Mouse (Mus musculus) midbrain, embryonic 14.5 days (tissue): ENCODE data around the gene Crtap. TPM values are rescaled to one million over a fixed set of nuclear protein-coding genes. Genes with fewer than 3 reads are reported as not detected.

Experiments
- ATAC-seq: fragments of 200-750 bp; cut with Nextera tagmentation; 2 replicates; pipeline ENCODE4 v1.8.0; 2017; ENCODE audit warnings: moderate number of reproducible peaks, moderate library complexity; ENCODE audit not compliant: low FRiP score, low TSS enrichment
- DNase-seq: peaks from one replicate; pipeline ENCODE4 v3.0.0-alpha.2; 2015
- H3K27ac ChIP-seq: fragments of 300-500 bp; sonication (generic); replicated peaks from 2 replicates; pipeline ENCODE4 v1.5.1; 2014; ENCODE audit warnings: mild to moderate bottlenecking, low read depth, low read length, moderate library complexity
- H3K27me3 ChIP-seq: fragments of 300-500 bp; sonication (generic); 2 replicates; pipeline ENCODE4 v1.6.1; 2014; ENCODE audit warnings: low read length, control low read depth, mixed read lengths; ENCODE audit not compliant: control insufficient read depth, insufficient read depth
- H3K36me3 ChIP-seq: fragments of 300-500 bp; sonication (generic); 2 replicates; pipeline ENCODE4 v1.6.1; 2014; ENCODE audit warnings: low read length, control low read depth; ENCODE audit not compliant: control insufficient read depth, insufficient read depth
- H3K4me1 ChIP-seq: fragments of 300-500 bp; sonication (generic); 2 replicates; pipeline ENCODE4 v1.6.1; 2014; ENCODE audit warnings: mild to moderate bottlenecking, antibody characterized with exemption, low read length, control low read depth; ENCODE audit not compliant: control insufficient read depth, insufficient read depth
- H3K4me2 ChIP-seq: fragments of 300-500 bp; sonication (generic); 2 replicates; pipeline ENCODE4 v1.6.1; 2014; ENCODE audit warnings: mild to moderate bottlenecking, low read length, moderate library complexity
- H3K4me3 ChIP-seq: fragments of 300-500 bp; sonication (generic); replicated peaks from 2 replicates; pipeline ENCODE4 v1.5.1; 2014; ENCODE audit warnings: low read depth, low read length
- H3K9ac ChIP-seq: fragments of 300-500 bp; sonication (generic); replicated peaks from 2 replicates; pipeline ENCODE4 v1.6.1; 2014; ENCODE audit warnings: mild to moderate bottlenecking, low read length, moderate library complexity
- H3K9me3 ChIP-seq: fragments of 300-500 bp; sonication (generic); 2 replicates; pipeline ENCODE4 v1.6.1; 2016; ENCODE audit warnings: low read length, control low read depth, mixed read lengths; ENCODE audit not compliant: control insufficient read depth
- WGBS: fragments of 180-500 bp; shearing (Covaris S2); extraction: QIAGEN DNeasy Blood & Tissue Kit; methylation state at CpG from one replicate; pipeline ENCODE4 v1.1.7; 2014; 5-methylcytosine and 5-hydroxymethylcytosine counted together
- polyA plus RNA-seq: library from polyadenylated mRNA; unstranded; fragments of >200 nt; fragmentation: Nextera tagmentation; extraction: Ambion mirVana; gene quantifications from 2 replicates; pipeline ENCODE4 v1.2.1, GENCODE M21; 2014

Crtap gene
- 10.7 and 23.8 TPM in 2 replicates for polyA plus RNA-seq

DNA sequence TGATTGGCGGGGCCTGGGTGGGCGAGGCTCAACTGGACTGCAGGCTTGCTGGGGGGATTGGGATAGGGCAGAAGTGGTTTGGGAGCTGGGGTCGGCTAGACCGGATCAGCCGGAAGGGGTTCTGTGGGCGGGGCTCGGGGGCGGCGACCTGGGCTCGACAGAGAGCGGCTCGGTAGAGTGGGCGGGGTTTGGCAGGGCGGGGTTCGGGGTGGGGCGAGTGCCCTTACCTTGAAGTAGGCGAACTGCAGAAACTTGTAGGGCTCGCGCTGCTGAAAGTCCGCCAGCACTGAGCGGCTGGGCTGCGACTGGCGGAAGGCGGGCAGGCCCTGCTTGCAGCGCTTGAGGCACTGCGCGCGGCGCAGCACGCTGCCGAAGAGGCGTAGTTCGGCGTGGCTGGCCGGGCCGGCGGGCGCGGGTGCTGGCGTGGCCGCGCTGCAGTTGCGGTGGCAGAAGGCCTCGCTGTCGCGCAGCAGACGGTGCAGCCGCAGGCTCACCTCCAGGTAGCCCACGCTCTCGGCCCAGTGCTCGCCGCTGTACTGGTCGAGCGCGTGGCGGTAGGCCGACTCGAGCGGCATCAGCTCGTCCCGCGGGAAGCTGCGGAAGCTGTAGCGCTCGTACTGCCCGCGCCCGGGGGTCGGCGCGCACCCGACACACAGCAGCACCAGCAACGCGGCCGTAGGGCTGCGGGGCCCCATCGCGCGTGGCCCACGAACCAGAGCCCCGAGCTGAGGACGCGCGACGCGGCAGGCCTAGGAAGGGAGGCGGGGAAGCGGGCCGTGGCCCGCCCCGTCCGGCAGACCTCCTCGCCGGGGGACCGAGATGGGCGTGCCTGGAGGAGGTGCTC lies at the start of gene Crtap:
Gene Crtap, minus strand, starts transcription at position 771 of the 844 bp plus-strand sequence.
- peak; percentile 71 for ATAC-seq
- H3K9me3 ChIP-seq, result no peaks in the 10 kb centered on the region
- H3K4me1 ChIP-seq, result no peaks in the 10 kb centered on the region
- DNase-seq, result peak; percentile 78
- peak within 1 kb of the TSS; percentile 71 for H3K4me3 ChIP-seq
- H3K27me3 ChIP-seq, result no peaks in the 10 kb centered on the region
- peak within 1 kb of the TSS; percentile 93 for H3K4me2 ChIP-seq
- H3K9ac ChIP-seq, result peak within 1 kb of the TSS; percentile 72
- H3K27ac ChIP-seq, result no peak within 1 kb of the TSS
- no peaks in the 10 kb centered on the region for H3K36me3 ChIP-seq
- under 1% methylated on average over 95 of the region's 96 CpGs for WGBS

DNA sequence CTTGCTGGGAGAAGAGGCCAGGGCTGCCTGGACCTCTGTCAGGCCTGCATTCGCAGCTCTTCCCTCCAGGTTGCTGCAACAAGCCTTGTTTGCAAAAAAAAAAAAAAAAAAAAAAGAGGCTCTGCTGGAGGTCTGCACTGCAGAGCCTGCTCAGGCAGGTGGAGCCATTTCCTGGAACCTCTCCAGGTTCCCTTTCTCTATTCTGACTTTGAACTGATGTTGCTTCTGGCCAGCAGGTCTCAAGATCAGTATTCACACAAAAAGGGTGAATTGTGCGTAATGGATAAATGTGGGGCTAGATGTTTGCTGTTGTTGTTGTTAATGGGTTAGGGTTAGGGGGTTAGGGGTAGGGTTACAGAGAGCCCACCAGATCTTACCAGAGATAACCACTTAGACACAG lies 45.2 kb upstream of the Crtap start:
- no peak for DNase-seq
- H3K9ac ChIP-seq, result no peak overlapping the region
- H3K27me3 ChIP-seq, result no peaks in the 10 kb centered on the region
- no peaks in the 10 kb centered on the region for H3K36me3 ChIP-seq
- WGBS, result 83% methylated on average over 2 of the region's 2 CpGs
- no peak for ATAC-seq
- H3K27ac ChIP-seq, result no peak overlapping the region
- H3K4me1 ChIP-seq, result no peaks in the 10 kb centered on the region
- H3K4me2 ChIP-seq, result no peak overlapping the region
- H3K9me3 ChIP-seq, result peaks cover 3% of the 10 kb centered on the region; the same call in 1 of the 2 replicates
- H3K4me3 ChIP-seq, result no peak overlapping the region

DNA sequence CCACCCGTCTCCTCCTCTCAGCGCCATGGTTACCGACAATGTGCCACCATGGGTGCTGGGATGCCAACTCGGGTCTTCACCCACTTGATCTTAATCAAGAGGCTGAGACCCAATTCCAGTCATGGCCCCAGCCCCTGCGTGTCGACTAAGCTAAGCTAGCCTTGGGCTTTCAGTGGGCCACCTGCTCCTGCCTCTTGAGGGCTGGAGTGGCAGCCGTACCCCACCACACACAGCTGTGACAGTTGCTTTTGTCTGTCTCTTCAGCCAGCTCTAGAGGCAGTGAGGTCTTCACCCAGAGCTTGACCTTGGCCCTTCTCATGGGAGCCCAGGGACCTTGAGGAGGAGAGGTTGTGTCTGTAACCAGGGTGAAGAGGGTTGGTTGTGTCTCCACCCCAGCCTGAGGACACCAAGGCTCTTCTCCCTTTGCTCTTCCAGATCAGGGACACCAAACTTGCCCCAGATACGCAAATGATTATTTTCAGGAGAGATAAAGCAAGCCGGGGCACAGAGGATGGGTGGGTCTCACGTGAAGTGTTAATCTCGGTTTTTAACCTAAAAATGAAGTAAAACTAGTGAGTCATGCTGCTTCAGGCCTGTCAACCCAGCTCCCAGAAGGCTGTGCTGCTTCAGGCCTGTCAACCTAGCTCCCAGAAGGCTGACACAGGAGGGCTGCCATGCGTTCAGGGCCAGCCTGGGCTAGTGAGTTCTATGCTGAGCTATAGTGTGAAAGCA lies 37.8 kb upstream of the Crtap start:
- H3K27ac ChIP-seq, result no peak overlapping the region
- ATAC-seq (no peak), DNase-seq (no peak)
- no peak overlapping the region for H3K4me3 ChIP-seq
- no peak overlapping the region for H3K9ac ChIP-seq
- H3K27me3 ChIP-seq, result no peaks in the 10 kb centered on the region
- H3K36me3 ChIP-seq, result 0 out of 2 replicates have a peak, but pooled peaks cover 9% of the 10 kb centered on the region
- no peaks in the 10 kb centered on the region for H3K9me3 ChIP-seq
- whole genome bisulfite sequencing, result 83% methylated on average over 12 of the region's 12 CpGs
- no peak overlapping the region for H3K4me2 ChIP-seq
- H3K4me1 ChIP-seq, result no peaks in the 10 kb centered on the region

DNA sequence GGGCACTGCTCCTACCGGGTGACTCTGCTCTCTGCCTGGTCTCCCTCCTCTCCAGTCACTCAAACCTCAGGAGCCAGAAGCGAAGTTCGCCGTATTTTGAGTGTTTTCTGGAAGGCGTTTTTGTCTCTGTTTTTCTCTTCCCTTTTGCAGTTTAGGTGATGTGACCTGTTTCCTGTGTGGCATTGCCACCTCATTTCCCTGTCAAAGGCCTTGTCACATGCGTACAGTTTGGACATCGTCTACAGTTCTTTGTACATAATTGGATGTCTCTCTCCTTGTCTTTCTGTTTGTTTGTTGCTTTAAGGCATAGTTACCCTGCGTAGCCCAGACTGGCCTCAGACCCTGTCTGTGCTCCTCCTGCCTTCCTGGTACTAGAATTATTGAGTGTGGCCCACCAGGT lies 37.0 kb upstream of the Crtap start:
- Histone ChIP-seq H3K36me3 (0 out of 2 replicates have a peak, but pooled peaks cover 9% of the 10 kb centered on the region), H3K4me1 (no peaks in the 10 kb centered on the region), H3K9me3 (no peaks in the 10 kb centered on the region), H3K4me3 (no peak overlapping the region), H3K9ac (no peak overlapping the region), H3K4me2 (no peak overlapping the region), H3K27me3 (no peaks in the 10 kb centered on the region), H3K27ac (no peak overlapping the region)
- DNase-seq, result no peak
- WGBS, result 92% methylated on average over 8 of the region's 8 CpGs
- ATAC-seq, result no peak

DNA sequence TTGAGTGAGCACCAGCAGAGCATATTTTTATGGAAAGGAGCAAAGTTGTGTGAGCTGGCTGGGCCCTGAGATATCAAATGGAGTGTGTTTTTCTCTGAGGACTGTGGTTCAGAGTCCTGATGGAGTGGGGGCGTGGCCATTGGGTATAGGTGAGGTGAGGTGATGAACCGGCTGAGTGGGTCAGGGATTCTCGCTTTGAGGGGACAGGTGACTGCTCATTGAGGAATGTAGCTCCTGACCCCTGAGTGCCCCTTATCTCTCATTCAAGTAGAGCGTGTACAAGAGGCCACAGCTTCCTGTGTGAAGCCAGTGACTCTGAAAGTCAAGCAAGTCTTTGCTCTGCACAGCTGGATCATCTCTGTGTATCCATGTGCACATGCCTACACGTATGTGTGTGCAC lies 35.7 kb upstream of the Crtap start:
- Histone ChIP-seq H3K27me3 (no peaks in the 10 kb centered on the region), H3K4me1 (no peaks in the 10 kb centered on the region), H3K9me3 (no peaks in the 10 kb centered on the region), H3K27ac (no peak overlapping the region), H3K4me3 (no peak overlapping the region), H3K4me2 (no peak overlapping the region), H3K36me3 (0 out of 2 replicates have a peak, but pooled peaks cover 9% of the 10 kb centered on the region), H3K9ac (no peak overlapping the region)
- 96% methylated on average over 5 of the region's 5 CpGs for WGBS
- ATAC-seq, result no peak
- no peak for DNase-seq

DNA sequence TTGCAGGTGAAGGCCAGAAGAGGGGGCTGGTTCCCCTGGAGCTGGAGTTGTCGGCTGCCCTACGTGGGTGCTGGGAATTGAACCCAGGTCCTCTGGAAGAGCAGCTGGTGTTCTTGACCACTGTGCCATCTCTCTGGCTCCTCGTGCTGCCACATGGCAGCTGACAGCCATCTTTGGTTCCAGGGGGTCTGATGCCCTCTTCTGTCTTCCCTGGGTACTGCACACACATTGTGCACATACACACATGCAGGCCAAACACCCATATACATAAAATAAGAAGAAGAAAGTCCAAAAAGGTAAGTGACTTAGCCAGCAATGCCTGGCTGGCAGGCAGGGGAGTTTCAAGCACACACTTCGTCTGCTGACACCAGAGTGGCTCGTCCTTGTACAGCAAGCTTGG lies 35.1 kb upstream of the Crtap start:
- Histone ChIP-seq H3K4me2 (no peak overlapping the region), H3K36me3 (0 out of 2 replicates have a peak, but pooled peaks cover 9% of the 10 kb centered on the region), H3K27me3 (no peaks in the 10 kb centered on the region), H3K9ac (no peak overlapping the region), H3K4me1 (no peaks in the 10 kb centered on the region), H3K4me3 (no peak overlapping the region), H3K27ac (no peak overlapping the region), H3K9me3 (no peaks in the 10 kb centered on the region)
- DNase-seq, result no peak
- WGBS, result 93% methylated on average over 5 of the region's 5 CpGs
- no peak for ATAC-seq

DNA sequence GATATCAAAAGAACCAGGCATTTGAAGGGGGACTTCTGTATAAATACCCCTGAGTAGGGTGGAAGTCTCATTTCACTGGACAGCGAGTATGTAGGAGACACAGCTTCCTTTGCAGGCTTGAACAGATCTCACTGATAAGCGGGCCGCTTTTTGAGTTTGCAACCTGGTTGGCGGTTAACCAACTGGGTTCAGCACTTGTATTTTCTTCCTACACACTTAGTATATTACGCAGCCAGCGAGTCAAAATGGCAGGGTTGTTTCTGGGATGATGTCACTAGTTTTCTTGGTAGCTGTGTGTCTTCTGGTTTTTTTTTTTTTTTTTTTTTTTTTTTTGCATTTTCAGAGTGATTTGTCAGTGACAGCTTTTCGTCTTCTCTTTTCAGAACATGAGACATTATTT lies 31.3 kb upstream of the Crtap start:
- no peak overlapping the region for H3K9ac ChIP-seq
- H3K4me1 ChIP-seq, result no peaks in the 10 kb centered on the region
- WGBS, result 95% methylated on average over 7 of the region's 7 CpGs
- H3K9me3 ChIP-seq, result no peaks in the 10 kb centered on the region
- H3K27ac ChIP-seq, result no peak overlapping the region
- H3K36me3 ChIP-seq, result 0 out of 2 replicates have a peak, but pooled peaks cover 9% of the 10 kb centered on the region
- DNase-seq (no peak), ATAC-seq (no peak)
- no peaks in the 10 kb centered on the region for H3K27me3 ChIP-seq
- no peak overlapping the region for H3K4me3 ChIP-seq
- H3K4me2 ChIP-seq, result no peak overlapping the region

DNA sequence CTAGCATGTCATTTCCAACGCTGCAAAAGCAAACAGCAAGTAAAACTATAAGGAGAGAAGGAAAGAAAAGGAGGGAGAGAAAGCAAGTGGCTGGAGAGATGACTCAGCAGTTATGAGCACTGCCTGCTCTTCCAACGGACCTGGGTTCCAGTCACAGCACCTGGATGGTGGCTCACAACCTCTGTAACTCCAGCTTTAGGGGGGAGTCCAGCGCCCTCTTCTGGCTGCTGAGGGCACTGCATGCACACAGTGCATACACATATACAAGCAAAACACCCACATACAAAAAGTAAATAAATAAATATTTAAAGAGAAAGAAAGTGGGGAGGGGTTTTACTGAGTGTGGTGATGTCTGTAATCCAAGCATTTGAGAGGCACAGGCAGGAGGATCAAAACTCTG lies 30.6 kb upstream of the Crtap start:
- H3K9ac ChIP-seq, result no peak overlapping the region
- DNase-seq (no peak), ATAC-seq (no peak)
- no peaks in the 10 kb centered on the region for H3K4me1 ChIP-seq
- H3K27me3 ChIP-seq, result no peaks in the 10 kb centered on the region
- H3K27ac ChIP-seq, result no peak overlapping the region
- no peak overlapping the region for H3K4me2 ChIP-seq
- H3K36me3 ChIP-seq, result 0 out of 2 replicates have a peak, but pooled peaks cover 9% of the 10 kb centered on the region
- WGBS, result 71% methylated on average over 3 of the region's 3 CpGs
- no peaks in the 10 kb centered on the region for H3K9me3 ChIP-seq
- no peak overlapping the region for H3K4me3 ChIP-seq
